Mouse (Mus musculus) olfactory bulb, adult 2 months (tissue): ENCODE data around the gene Ifi203.

Experiments
- CTCF ChIP-seq: fragments of 200-500 bp; IDR thresholded peaks from 2 replicates; pipeline ENCODE4 v1.5.1; 2012; ENCODE audit warnings: low read depth, mild to moderate bottlenecking, low read length, moderate library complexity; ENCODE audit not compliant: insufficient read depth
- POLR2A ChIP-seq: fragments of 200-500 bp; IDR thresholded peaks from 2 replicates; pipeline ENCODE4 v1.6.1; 2012; ENCODE audit warnings: mild to moderate bottlenecking, low read depth, low read length, moderate library complexity; ENCODE audit not compliant: insufficient read depth

GRCm38 (mm10) chr1:173953563-173953962, 11.1 kb upstream of the Ifi203 start:
- no peak for TF ChIP-seq CTCF
- TF ChIP-seq POLR2A: no peak
